Mouse (Mus musculus): ENCODE data around the gene Ift80. TPM values are rescaled to one million over a fixed set of nuclear protein-coding genes. Genes with fewer than 3 reads are reported as not detected.
A peak's percentile ranks its signal among the peaks of the same experiment; 100 is the strongest.
"Not testable (repeated sequence)": the region's sequence is repeated elsewhere in the genome, so short reads cannot be mapped to it uniquely, and the experiment has no call there.

The Ift80 gene
- polyA plus RNA-seq, 1 experiment from 2014 or later: 24.8 TPM

- H3K9ac ChIP-seq (replicated peaks; ENCODE audit: low read length): no peak overlapping the region
- peaks cover 5% of the 10 kb centered on the region for H3K36me3 ChIP-seq (replicated peaks; ENCODE audit: control insufficient read depth, insufficient read depth, low read depth, low read length)
- no peaks in the 10 kb centered on the region for H3K27me3 ChIP-seq (ENCODE audit: control insufficient read depth, insufficient read depth, low read length)
- no peaks in the 10 kb centered on the region for H3K4me1 ChIP-seq (ENCODE audit: control insufficient read depth, insufficient read depth, low read length)
- no peak overlapping the region for H3K4me3 ChIP-seq (ENCODE audit: low read depth, low read length)
- no peak overlapping the region for H3K4me2 ChIP-seq (ENCODE audit: low read depth, low read length)
- DNase-seq (ENCODE audit: low spot score) (peak; percentile 28), ATAC-seq (replicated peaks; ENCODE audit: insufficient number of reproducible peaks, low FRiP score, low TSS enrichment, low read depth) (no peak)
- H3K27ac ChIP-seq (replicated peaks; ENCODE audit: low read depth, low read length): no peak overlapping the region
- no peaks in the 10 kb centered on the region for H3K9me3 ChIP-seq (replicated peaks; ENCODE audit: control insufficient read depth, low read length)
Observed at GRCm38 (mm10) chr3:68964682-68965081, 39.7 kb downstream of the Ift80 start.

- Histone ChIP-seq H3K27ac (replicated peaks; ENCODE audit: low read depth, low read length) (no peak overlapping the region), H3K9ac (replicated peaks; ENCODE audit: low read length) (no peak overlapping the region), H3K36me3 (replicated peaks; ENCODE audit: control insufficient read depth, insufficient read depth, low read depth, low read length) (no peaks in the 10 kb centered on the region), H3K4me2 (ENCODE audit: low read depth, low read length) (no peak overlapping the region), H3K4me1 (ENCODE audit: control insufficient read depth, insufficient read depth, low read length) (no peaks in the 10 kb centered on the region), H3K4me3 (ENCODE audit: low read depth, low read length) (no peak overlapping the region), H3K27me3 (ENCODE audit: control insufficient read depth, insufficient read depth, low read length) (no peaks in the 10 kb centered on the region), H3K9me3 (replicated peaks; ENCODE audit: control insufficient read depth, low read length) (no peaks in the 10 kb centered on the region)
- WGBS: 88% methylated on average over 3 of the region's 3 CpGs
- DNase-seq (ENCODE audit: low spot score) (no peak), ATAC-seq (replicated peaks; ENCODE audit: insufficient number of reproducible peaks, low FRiP score, low TSS enrichment, low read depth) (no peak)
Observed at GRCm38 (mm10) chr3:68957413-68957812, 47.0 kb downstream of the Ift80 start.

- 46% methylated on average over 4 of the region's 4 CpGs for WGBS
- Histone ChIP-seq H3K36me3 (replicated peaks; ENCODE audit: control insufficient read depth, insufficient read depth, low read depth, low read length) (no peaks in the 10 kb centered on the region), H3K9me3 (replicated peaks; ENCODE audit: control insufficient read depth, low read length) (no peaks in the 10 kb centered on the region), H3K27ac (replicated peaks; ENCODE audit: low read depth, low read length) (no peak overlapping the region), H3K4me2 (ENCODE audit: low read depth, low read length) (no peak overlapping the region), H3K27me3 (ENCODE audit: control insufficient read depth, insufficient read depth, low read length) (no peaks in the 10 kb centered on the region), H3K9ac (replicated peaks; ENCODE audit: low read length) (no peak overlapping the region), H3K4me3 (ENCODE audit: low read depth, low read length) (no peak overlapping the region), H3K4me1 (ENCODE audit: control insufficient read depth, insufficient read depth, low read length) (no peaks in the 10 kb centered on the region)
- DNase-seq (ENCODE audit: low spot score): no peak
- ATAC-seq (replicated peaks; ENCODE audit: insufficient number of reproducible peaks, low FRiP score, low TSS enrichment, low read depth): no peak
Observed at GRCm38 (mm10) chr3:68956454-68956853, 47.9 kb downstream of the Ift80 start.

DNA sequence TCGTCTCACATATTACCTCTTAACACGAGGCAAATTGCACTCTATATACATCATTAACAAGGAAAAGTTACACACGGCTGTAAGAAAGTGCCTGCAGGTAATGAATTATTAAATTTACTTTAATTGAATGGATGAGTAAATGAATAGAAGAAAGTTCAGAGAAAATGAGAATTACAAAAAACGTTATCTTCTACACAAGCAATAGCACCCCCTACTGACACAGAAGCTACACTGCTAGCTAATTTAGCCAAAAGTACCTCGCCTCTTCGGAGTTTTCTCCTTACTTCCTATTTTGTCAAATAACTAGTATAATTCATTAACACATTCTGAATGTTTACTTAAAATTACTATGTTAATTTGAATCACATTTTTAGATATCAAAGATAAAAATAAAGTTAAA lies 49.9 kb downstream of the Ift80 start:
- Histone ChIP-seq H3K4me2 (ENCODE audit: low read depth, low read length) (no peak overlapping the region), H3K27ac (replicated peaks; ENCODE audit: low read depth, low read length) (no peak overlapping the region), H3K27me3 (ENCODE audit: control insufficient read depth, insufficient read depth, low read length) (no peaks in the 10 kb centered on the region), H3K4me3 (ENCODE audit: low read depth, low read length) (no peak overlapping the region), H3K9me3 (replicated peaks; ENCODE audit: control insufficient read depth, low read length) (no peaks in the 10 kb centered on the region), H3K36me3 (replicated peaks; ENCODE audit: control insufficient read depth, insufficient read depth, low read depth, low read length) (no peaks in the 10 kb centered on the region), H3K4me1 (ENCODE audit: control insufficient read depth, insufficient read depth, low read length) (no peaks in the 10 kb centered on the region), H3K9ac (replicated peaks; ENCODE audit: low read length) (no peak overlapping the region)
- 65% methylated on average over 6 of the region's 6 CpGs for WGBS
- DNase-seq (ENCODE audit: low spot score) (peak; percentile 75), ATAC-seq (replicated peaks; ENCODE audit: insufficient number of reproducible peaks, low FRiP score, low TSS enrichment, low read depth) (no peak)

GRCm38 (mm10) chr3:68952707-68953106 lies 51.7 kb downstream of the Ift80 start:
- no peak overlapping the region for H3K27ac ChIP-seq (replicated peaks; ENCODE audit: low read depth, low read length)
- no peak for DNase-seq (ENCODE audit: low spot score)
- H3K9ac ChIP-seq (replicated peaks; ENCODE audit: low read length): no peak overlapping the region
- ATAC-seq (replicated peaks; ENCODE audit: insufficient number of reproducible peaks, low FRiP score, low TSS enrichment, low read depth): no peak
- 89% methylated on average over 5 of the region's 5 CpGs for WGBS
- no peak overlapping the region for H3K4me2 ChIP-seq (ENCODE audit: low read depth, low read length)
- no peaks in the 10 kb centered on the region for H3K4me1 ChIP-seq (ENCODE audit: control insufficient read depth, insufficient read depth, low read length)
- H3K4me3 ChIP-seq (ENCODE audit: low read depth, low read length): no peak overlapping the region
- no peaks in the 10 kb centered on the region for H3K9me3 ChIP-seq (replicated peaks; ENCODE audit: control insufficient read depth, low read length)
- no peaks in the 10 kb centered on the region for H3K27me3 ChIP-seq (ENCODE audit: control insufficient read depth, insufficient read depth, low read length)
- H3K36me3 ChIP-seq (replicated peaks; ENCODE audit: control insufficient read depth, insufficient read depth, low read depth, low read length): no peaks in the 10 kb centered on the region

- 84% methylated on average over 11 of the region's 11 CpGs for WGBS
- DNase-seq (ENCODE audit: low spot score); H3K4me1 ChIP-seq (ENCODE audit: control insufficient read depth, insufficient read depth, low read length); H3K4me2 ChIP-seq (ENCODE audit: low read depth, low read length); H3K9me3 ChIP-seq (replicated peaks; ENCODE audit: control insufficient read depth, low read length); H3K36me3 ChIP-seq (replicated peaks; ENCODE audit: control insufficient read depth, insufficient read depth, low read depth, low read length); H3K9ac ChIP-seq (replicated peaks; ENCODE audit: low read length); H3K27ac ChIP-seq (replicated peaks; ENCODE audit: low read depth, low read length); H3K4me3 ChIP-seq (ENCODE audit: low read depth, low read length); H3K27me3 ChIP-seq (ENCODE audit: control insufficient read depth, insufficient read depth, low read length); ATAC-seq (replicated peaks; ENCODE audit: insufficient number of reproducible peaks, low FRiP score, low TSS enrichment, low read depth): not testable (repeated sequence)
Observed at GRCm38 (mm10) chr3:68951971-68952370, 52.4 kb downstream of the Ift80 start.

- WGBS: 68% methylated on average over 8 of the region's 8 CpGs
- no peaks in the 10 kb centered on the region for H3K4me1 ChIP-seq (ENCODE audit: control insufficient read depth, insufficient read depth, low read length)
- no peak overlapping the region for H3K9ac ChIP-seq (replicated peaks; ENCODE audit: low read length)
- no peak overlapping the region for H3K4me3 ChIP-seq (ENCODE audit: low read depth, low read length)
- H3K27me3 ChIP-seq (ENCODE audit: control insufficient read depth, insufficient read depth, low read length): no peaks in the 10 kb centered on the region
- DNase-seq (ENCODE audit: low spot score) (no peak), ATAC-seq (replicated peaks; ENCODE audit: insufficient number of reproducible peaks, low FRiP score, low TSS enrichment, low read depth) (peak; percentile 59; the same call in 1 of the 2 replicates)
- no peaks in the 10 kb centered on the region for H3K9me3 ChIP-seq (replicated peaks; ENCODE audit: control insufficient read depth, low read length)
- no peak overlapping the region for H3K4me2 ChIP-seq (ENCODE audit: low read depth, low read length)
- H3K36me3 ChIP-seq (replicated peaks; ENCODE audit: control insufficient read depth, insufficient read depth, low read depth, low read length): no peaks in the 10 kb centered on the region
- no peak overlapping the region for H3K27ac ChIP-seq (replicated peaks; ENCODE audit: low read depth, low read length)
Observed at GRCm38 (mm10) chr3:68949381-68949780, 55.0 kb downstream of the Ift80 start.

GRCm38 (mm10) chr3:68948918-68949317 lies 55.5 kb downstream of the Ift80 start:
- DNase-seq (ENCODE audit: low spot score) (peak; percentile 9), ATAC-seq (replicated peaks; ENCODE audit: insufficient number of reproducible peaks, low FRiP score, low TSS enrichment, low read depth) (peak; percentile 14; the same call in 1 of the 2 replicates)
- no peaks in the 10 kb centered on the region for H3K9me3 ChIP-seq (replicated peaks; ENCODE audit: control insufficient read depth, low read length)
- no peak overlapping the region for H3K4me3 ChIP-seq (ENCODE audit: low read depth, low read length)
- H3K27me3 ChIP-seq (ENCODE audit: control insufficient read depth, insufficient read depth, low read length): no peaks in the 10 kb centered on the region
- no peak overlapping the region for H3K27ac ChIP-seq (replicated peaks; ENCODE audit: low read depth, low read length)
- no peaks in the 10 kb centered on the region for H3K4me1 ChIP-seq (ENCODE audit: control insufficient read depth, insufficient read depth, low read length)
- 29% methylated on average over 2 of the region's 2 CpGs for WGBS
- no peaks in the 10 kb centered on the region for H3K36me3 ChIP-seq (replicated peaks; ENCODE audit: control insufficient read depth, insufficient read depth, low read depth, low read length)
- H3K9ac ChIP-seq (replicated peaks; ENCODE audit: low read length): no peak overlapping the region
- H3K4me2 ChIP-seq (ENCODE audit: low read depth, low read length): no peak overlapping the region

Data from embryonic facial prominence, embryonic 11.5 days (tissue).